Mouse (Mus musculus): ENCODE measurements around the gene Ttc28.

- TF ChIP-seq CTCF (IDR thresholded peaks at IDR 0.05; ENCODE audit: low read depth, low read length) (no peak), POLR2A (IDR thresholded peaks at IDR 0.05; ENCODE audit: extremely low read depth, insufficient read depth, low read length) (no peak)
Observed at GRCm38 (mm10) chr5:110936606-110937005, 57.0 kb downstream of the Ttc28 start.
